Mouse (Mus musculus) spleen, adult 2 months (tissue): Measurements from ENCODE around the gene Fdxr.

Experiments used
- CTCF ChIP-seq: fragments of 200-500 bp; IDR thresholded peaks from 2 replicates; pipeline ENCODE4 v1.5.1; 2011; ENCODE audit warnings: mild to moderate bottlenecking, inconsistent platforms; ENCODE audit not compliant: insufficient read depth, insufficient read length, insufficient replicate concordance; ENCODE audit errors: extremely low read depth
- POLR2A ChIP-seq: fragments of 200-500 bp; IDR thresholded peaks from 2 replicates; pipeline ENCODE4 v1.6.1; 2011; ENCODE audit warnings: low read depth, low read length, inconsistent platforms

DNA sequence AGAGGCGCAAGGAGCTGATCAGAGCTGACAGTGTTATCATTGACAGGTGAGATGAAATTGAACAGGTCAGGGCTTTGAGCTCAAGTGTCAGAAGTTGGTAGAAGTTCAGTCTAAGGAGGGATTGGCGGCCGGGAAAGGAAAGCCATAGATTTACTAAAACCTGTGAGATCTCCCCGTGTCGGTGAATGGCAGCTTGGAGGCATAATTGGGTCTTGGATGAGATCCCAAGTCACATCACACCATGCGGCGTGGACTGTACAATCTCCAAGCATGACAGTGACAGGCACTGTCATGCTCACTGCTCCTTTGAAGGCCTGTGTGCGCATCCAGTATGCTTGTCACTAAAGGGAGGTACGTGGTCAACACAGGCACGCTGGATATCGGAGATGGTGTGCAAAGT is 13.9 kb downstream of the Fdxr start:
- TF ChIP-seq CTCF (no peak), POLR2A (no peak)
